Mouse (Mus musculus) gastrocnemius, adult 18-20 months (tissue): ENCODE data around the gene Gm609. TPM values are rescaled to one million over a fixed set of nuclear protein-coding genes. Genes with fewer than 3 reads are reported as not detected.

Source experiments
- total RNA-seq, 2 experiments: library from RNA; stranded (reverse); gene quantifications; 2 replicates each; pipeline ENCODE4 v1.2.3; 2021

Gene Gm609
- total RNA-seq, 2 experiments from 2014 or later: 0.09 TPM; not detected in 1

Other genes with a start within 250 kb of the Gm609 start
- gene Cd200, start 83.9 kb downstream of the Gm609 start, total RNA-seq: 10 to 100 TPM; 11.3 to 18.1 TPM
- not detected for gene Gm17783, start 39.1 kb upstream of the Gm609 start, total RNA-seq
- not detected for gene Slc9c1, start 42.3 kb upstream of the Gm609 start, total RNA-seq
- under 1 TPM in 1 of 2 experiments, not detected in 1; 0.17 TPM for gene Gcsam, start 117.4 kb upstream of the Gm609 start, total RNA-seq
- not detected for gene BC016579, start 161.1 kb upstream of the Gm609 start, total RNA-seq
- gene Tmprss7, start 200.7 kb upstream of the Gm609 start, total RNA-seq: not detected
- under 1 TPM; 0.18 to 0.47 TPM for gene Tagln3, start 231.6 kb upstream of the Gm609 start, total RNA-seq
- 10 to 100 TPM; 11.3 to 13.8 TPM for gene Abhd10, start 250.0 kb upstream of the Gm609 start, total RNA-seq